Mouse (Mus musculus) bone marrow macrophage, adult 2 months (primary cell): Measurements from ENCODE around the gene Hoxb2.

Experiments used
- CTCF ChIP-seq: IDR thresholded peaks from 2 replicates; pipeline ENCODE4 v1.5.1; 2012; ENCODE audit warnings: low read depth, mild to moderate bottlenecking, low read length, moderate library complexity
- POLR2A ChIP-seq: IDR thresholded peaks from 2 replicates; pipeline ENCODE4 v1.6.1; 2012; ENCODE audit warnings: mild to moderate bottlenecking, low read depth, low read length, borderline replicate concordance

DNA sequence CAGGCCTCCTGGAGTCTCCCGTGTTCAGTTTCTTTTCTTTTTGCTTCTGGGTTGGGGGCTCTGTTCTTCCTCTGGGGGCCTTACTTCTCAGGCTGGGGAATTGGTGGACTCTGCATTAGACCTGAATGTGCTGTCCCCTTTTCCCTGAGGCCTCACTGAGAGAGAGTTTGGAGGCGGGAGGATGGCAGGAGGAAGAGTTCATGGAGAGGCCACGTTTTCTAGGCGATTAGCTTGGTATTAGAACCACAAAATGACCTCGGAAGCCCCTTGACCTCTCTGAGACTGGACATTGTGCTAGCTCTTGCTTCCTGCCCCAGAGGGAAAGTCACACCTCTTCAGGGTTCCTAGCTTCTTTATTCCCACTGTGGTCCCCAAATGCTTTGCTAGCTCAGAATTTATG lies 26.2 kb upstream of the Hoxb2 start:
- TF ChIP-seq POLR2A (no peak), CTCF (no peak)
